Mouse (Mus musculus) c-Kit-positive CD71-positive TER-119-negative erythroid progenitor cells, embryonic 14.5 days (primary cell): ENCODE results near the gene Zfp712.

Experiments
- DNase-seq: peaks from one replicate; pipeline ENCODE4 v3.0.0-alpha.2; 2013; ENCODE audit warnings: low read depth

The Zfp712 gene

DNA sequence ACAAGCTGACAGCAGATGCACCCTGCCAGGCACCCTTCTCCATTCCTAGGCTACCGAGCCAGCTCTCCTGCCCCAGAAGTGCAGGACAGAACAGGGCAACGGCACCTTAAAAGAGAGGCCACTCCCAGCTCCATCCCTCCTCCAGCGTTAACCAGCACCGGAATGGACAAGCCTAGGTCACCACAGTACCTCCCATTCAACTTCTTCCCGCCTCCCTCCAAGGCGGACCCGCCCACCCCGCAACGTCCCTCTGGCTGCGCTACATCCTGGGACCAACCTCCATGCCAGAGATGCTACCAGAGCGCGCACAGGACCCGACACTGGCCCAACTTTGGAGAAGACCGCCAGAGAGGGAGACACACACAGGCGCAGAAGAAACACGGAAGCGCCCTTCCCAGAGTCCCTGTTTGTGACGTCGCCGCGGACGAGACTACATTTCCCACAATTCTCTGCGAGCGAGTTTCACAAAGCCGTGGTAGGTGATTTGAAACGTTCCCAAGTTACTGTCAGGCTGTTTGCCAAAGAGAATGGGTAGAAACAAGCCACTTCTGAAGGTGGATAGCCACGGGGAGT is at the start of gene Zfp712:
Gene Zfp712, minus strand, starts transcription at position 385 of the 573 bp plus-strand sequence.
- peak; percentile 92 for DNase-seq

DNA sequence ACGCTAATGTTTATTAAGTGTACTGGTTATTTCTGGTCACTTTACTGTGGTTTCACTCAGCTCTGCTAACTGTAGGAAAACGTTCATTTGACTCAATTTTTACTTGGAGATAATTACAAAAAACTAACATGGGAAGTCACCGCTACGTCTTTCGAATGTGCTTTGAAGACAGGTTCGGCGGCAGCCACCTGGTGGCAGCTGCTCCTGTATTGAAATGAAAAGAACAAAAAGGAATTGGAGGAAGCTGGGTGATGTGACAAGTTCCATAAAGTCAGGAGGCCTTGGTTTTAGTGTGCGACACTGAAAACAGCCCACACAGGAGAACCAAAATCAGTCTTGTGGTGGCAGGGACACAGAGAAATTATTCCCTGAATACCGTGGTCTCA is 47.8 kb upstream of the Zfp712 start:
- no peak for DNase-seq

DNA sequence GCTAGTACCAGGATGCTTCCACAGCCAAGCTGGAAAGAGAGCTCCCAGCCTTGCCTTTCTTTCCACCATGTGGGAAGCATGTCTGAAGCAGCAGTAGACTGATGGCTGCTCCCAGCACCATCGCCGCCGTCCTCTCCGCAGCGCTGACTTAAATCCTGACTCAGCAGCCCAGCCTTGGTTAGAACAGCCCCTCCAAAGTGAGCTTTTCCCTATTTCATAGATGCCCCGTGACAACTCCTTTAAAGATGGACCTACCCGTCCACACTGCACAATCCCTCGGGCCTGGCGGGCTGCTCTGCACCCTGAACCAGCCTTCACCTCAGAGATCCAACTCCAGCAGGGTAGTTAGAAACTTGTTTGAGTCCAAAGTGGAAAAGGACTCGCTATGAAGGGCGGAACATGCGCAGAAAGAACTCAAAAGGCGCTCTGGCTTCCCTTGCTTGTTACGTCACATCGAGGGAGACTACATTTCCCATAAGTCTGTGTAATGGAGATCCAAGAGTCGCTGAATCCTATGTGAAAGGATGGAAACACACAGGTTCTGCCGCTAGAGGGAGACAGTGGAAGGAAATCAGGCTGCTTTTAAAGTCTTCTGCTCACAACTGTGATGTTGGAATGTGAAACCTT is 47.3 kb upstream of the Zfp712 start, which contains the start of gene Gm28557:
Gene Gm28557, minus strand, starts transcription at position 411 of the 627 bp plus-strand sequence.
- DNase-seq, result peak; percentile 97

DNA sequence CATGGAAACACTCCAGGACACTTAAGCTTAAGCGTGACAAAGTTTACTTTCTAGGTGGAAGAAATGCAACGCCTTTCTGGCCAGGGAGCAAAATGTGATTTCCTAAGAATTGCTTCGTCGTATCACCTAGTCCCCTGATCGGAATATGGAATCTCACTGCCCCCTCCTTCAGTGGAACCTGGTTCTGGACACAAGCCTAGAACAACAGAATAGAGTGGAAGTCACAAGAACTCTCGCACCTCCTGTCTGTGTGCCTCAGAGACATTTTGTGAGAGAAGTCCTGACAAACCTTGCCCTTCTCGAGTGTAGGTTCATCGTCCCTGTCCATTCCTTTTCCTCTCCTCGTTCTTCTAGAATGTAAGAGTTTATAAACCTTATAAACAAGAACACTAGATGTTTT is 46.7 kb upstream of the Zfp712 start:
- no peak for DNase-seq

DNA sequence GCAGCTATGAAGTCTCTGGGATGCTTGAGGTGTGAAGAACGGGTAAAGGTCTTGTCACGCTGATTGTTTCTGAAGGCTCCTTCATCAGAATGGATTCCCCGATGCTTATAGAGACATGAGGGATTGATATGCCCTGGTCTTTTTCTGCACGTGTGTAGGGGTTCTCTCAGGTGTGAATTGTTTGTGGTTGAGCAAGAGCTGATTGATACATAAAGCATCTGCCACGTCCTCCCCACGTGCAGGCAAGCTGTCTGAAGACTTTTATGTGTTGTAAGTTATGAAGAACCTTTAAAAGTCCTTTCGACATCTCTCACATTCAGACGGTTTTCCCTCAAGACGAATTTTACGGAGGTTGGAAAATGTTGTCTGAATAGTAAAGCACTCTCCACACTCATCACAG is 36.9 kb upstream of the Zfp712 start, which contains the start of gene Zfp708:
Gene Zfp708, minus strand, starts transcription at position 101 of the 400 bp plus-strand sequence.
- DNase-seq, result no peak

DNA sequence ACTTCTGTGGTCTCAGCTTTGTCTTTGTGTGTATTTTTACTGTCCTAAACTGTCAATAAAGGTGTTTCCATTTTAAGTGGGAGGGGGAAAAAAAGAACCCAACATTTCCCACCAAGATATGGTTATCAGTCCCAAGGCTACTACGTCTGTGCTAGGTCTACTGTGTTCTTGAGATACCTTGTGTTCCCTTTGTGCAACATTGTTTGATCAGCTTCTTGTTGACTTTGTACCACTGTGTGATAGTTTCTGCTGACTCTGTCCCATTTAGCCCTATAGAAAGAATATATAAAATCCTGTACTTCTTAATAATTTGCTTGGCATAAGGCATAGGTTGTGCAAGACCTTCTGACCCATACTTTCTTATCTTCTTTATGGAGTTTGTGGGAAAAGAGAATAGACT is 29.2 kb upstream of the Zfp712 start:
- DNase-seq, result no peak

DNA sequence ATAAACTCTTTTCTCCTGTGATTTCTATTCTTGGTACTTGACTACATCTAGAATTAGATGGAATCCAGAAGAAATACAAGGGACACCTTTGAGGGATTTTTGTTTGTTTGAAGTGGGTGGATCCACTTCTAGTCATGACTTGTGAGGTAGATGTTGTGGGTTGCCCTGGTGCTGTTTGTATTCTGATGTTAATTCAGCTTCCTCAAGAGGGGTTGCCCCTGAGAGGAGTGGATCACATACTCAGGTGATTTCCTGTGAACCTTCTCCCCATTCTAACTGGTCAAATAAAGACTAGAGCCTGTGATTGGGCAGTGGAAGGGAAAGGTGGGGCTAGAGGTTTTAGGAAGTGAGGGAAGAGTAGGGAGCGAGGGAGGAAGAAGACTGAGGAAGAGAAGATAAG is 21.0 kb upstream of the Zfp712 start:
- DNase-seq, result no peak

DNA sequence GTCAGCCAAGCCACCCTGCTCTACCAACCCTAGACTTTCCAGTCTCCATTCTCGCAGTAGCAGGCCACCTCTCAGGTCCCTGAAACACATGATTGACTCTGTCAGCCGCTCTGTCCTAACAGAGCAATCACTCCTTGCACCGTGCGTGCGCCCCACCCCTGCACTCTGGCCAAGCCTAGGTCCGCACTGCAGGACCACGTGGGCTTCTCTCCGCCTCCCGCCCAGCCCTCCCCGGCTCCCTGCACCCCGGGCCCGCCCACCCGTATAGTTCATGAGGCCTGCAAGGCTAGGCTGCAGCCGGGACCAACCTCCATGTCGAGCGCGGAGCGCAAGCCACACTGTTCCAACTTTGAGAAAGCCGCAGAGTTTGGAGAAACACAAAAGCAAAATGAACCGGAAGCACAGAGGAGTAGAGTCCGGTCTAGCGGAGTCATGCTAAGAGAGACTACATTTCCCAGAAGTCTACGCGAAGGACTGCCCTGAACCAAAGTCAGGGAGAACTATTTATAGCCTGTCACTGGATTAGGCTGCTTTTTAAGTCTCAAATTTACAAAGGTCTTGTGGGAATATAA is 20.3 kb upstream of the Zfp712 start:
- DNase-seq, result peak; percentile 53

DNA sequence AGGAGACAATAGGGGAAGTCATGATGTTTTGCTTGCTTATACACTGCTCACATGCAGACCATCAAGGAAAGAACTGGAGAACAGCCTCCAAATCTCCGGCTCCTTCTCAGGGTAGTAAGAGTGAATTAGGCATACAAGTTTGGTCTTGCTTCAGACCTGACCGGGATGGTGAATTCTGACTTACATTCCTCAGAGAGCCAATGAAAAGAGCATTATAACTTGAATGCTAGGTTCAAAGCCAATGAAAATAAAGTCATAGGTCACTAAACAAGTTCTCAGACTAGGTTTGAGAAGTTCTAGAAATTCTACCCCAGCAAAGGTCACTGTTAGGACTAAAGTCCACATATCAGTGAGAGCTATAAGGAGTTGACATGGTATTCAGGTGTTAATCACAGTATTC is 16.3 kb upstream of the Zfp712 start:
- no peak for DNase-seq

DNA sequence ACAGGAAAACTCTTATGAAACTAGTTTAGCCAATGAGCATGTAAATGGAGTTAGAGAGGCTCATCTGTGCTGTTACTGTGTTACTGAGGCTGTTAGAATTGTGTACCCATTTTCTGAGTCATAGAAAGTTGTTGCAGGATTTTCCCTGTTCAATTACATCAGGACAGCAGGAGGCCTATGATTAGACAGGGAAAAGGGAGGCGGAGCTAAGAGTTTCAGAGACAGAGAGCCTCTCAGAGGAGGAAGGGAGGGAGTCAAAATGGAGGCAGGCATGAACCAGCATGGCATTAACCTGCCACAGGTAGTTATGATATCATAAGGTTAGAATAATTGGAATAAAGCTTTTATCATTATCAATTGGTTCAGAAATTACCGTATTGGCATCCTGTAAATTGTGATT is 11.8 kb upstream of the Zfp712 start:
- DNase-seq, result no peak

DNA sequence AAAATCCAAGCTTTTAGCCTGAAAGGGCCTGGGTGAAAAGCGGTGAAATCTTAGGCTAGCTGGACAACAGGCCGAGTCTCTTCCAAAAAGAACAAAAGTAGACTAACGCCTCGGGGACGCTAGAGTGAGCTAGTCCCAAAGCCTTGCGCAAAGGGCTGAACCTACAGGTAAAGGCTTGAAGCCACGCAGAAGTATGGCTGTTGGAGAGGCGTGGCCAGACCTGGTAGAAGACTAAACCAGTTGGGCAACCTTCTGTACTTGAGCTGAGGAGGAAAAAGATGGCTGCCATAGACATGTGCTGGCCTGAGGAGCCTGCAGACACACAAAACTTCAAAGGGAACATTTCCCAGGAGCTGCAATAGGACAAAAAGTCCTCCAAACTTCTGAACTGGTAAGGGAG is 4.4 kb upstream of the Zfp712 start:
- DNase-seq, result no peak

DNA sequence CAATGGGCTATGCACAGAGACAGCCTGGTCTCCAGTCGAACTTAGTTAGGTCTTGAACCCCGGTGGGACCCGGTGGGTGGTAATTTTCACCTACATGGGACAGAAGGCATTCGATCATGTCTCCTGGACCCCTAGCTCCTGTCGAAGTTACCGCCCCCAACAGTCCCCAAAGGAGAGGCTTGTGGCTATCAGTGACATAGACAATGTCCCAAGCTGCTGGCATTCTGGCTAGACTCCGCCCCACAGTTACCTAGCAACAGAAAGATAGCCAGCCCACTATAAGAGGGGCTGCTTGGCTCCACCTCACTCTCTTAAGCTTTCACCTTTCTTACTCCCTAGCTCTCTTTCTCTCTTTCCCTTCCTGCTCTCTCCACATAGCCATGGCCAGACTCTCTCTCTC is 1.5 kb upstream of the Zfp712 start:
- DNase-seq, result no peak

DNA sequence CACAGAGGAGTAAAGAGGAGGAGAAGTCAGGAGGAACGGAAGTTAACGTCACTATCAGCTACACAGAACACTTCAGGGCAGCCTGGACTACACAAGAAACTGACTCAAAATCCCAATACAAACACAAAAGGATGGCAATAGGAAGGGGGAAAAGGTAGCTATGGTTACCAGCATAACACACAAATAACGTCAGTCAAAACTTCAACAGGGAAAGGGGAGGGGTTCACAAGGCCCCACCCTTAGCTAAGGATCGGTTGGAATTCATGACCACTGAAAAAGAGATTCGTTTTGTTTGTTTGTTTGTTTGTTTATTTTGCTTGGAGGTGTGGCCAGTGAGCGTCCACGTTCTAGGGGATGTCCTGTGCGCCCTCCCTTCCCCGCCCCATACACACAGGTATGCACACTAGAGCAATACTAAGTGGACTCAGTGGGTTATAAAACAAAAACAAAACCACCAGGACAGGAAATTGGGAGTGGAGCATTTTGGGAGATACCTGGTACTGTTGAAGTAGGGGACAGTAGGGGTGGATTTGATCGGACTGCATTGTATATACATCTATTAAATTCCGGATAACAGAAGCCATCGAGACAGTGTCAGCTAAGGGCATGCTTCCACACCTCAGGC is 697 bp downstream of the Zfp712 start:
- no peak for DNase-seq
